Mouse (Mus musculus) thymus, adult 2 months (tissue): ENCODE data around the gene Wnt16. TPM values are rescaled to one million over a fixed set of nuclear protein-coding genes. Genes with fewer than 3 reads are reported as not detected.
"Not testable (repeated sequence)": the region's sequence is repeated elsewhere in the genome, so short reads cannot be mapped to it uniquely, and the experiment has no call there.

Source experiments
- DNase-seq: peaks from one replicate; pipeline ENCODE4 v3.0.0; 2021
- H3K27ac ChIP-seq: fragments of 200-500 bp; 2 replicates; pipeline ENCODE4 v1.5.1; 2012; ENCODE audit warnings: low read length, control low read depth; ENCODE audit not compliant: control insufficient read depth, insufficient read depth
- H3K27me3 ChIP-seq: fragments of 200-500 bp; 2 replicates; pipeline ENCODE4 v1.6.1; 2012; ENCODE audit warnings: mild to moderate bottlenecking, low read length, moderate library complexity, mixed read lengths; ENCODE audit not compliant: control insufficient read depth, insufficient read depth
- H3K36me3 ChIP-seq: fragments of 200-500 bp; 2 replicates; pipeline ENCODE4 v1.6.1; 2012; ENCODE audit warnings: mild to moderate bottlenecking, low read length, moderate library complexity; ENCODE audit not compliant: control insufficient read depth, insufficient read depth
- H3K4me1 ChIP-seq: fragments of 200-500 bp; replicated peaks from 2 replicates; pipeline ENCODE4 v1.6.1; 2012; ENCODE audit warnings: low read length; ENCODE audit not compliant: control insufficient read depth, insufficient read depth
- H3K4me3 ChIP-seq: fragments of 200-500 bp; 2 replicates; pipeline ENCODE4 v1.5.1; 2012; ENCODE audit warnings: mild to moderate bottlenecking, low read length, control low read depth, moderate library complexity; ENCODE audit not compliant: control insufficient read depth, insufficient read depth
- CTCF ChIP-seq: fragments of 200-500 bp; IDR thresholded peaks from 2 replicates; pipeline ENCODE4 v1.5.1; 2012; ENCODE audit warnings: mild to moderate bottlenecking, control low read depth, low read length, moderate library complexity, borderline replicate concordance; ENCODE audit not compliant: control insufficient read depth, poor library complexity, insufficient read depth; ENCODE audit errors: extremely low read depth
- POLR2A ChIP-seq: fragments of 200-500 bp; IDR thresholded peaks from 2 replicates; pipeline ENCODE4 v1.6.1; 2012; ENCODE audit warnings: mild to moderate bottlenecking, low read length, control low read depth, moderate library complexity; ENCODE audit not compliant: control insufficient read depth, poor library complexity, insufficient read depth; ENCODE audit errors: extremely low read depth
- WGBS: fragments of 180-500 bp; shearing (Covaris S2); methylation state at CpG from one replicate; pipeline ENCODE4 v1.1.7; 2018; 5-methylcytosine and 5-hydroxymethylcytosine counted together
- polyA plus RNA-seq: library from polyadenylated mRNA; depleted of rRNA; stranded (reverse); fragments of >200 nt; gene quantifications from 2 replicates; pipeline ENCODE4 v1.2.3, GENCODE M21; 2012; rRNA removed

Gene Wnt16
- polyA plus RNA-seq, result 0.12 and 0.18 TPM in 2 replicates

GRCm38 (mm10) chr6:22288004-22288736 lies at the start of gene Wnt16:
Gene Wnt16, plus strand, starts transcription at chr6:22288227.
- no peak within 1 kb of the TSS for H3K27ac ChIP-seq
- no peaks in the 10 kb centered on the region for H3K36me3 ChIP-seq
- TF ChIP-seq CTCF (no peak), POLR2A (no peak)
- WGBS, result 14% methylated on average over 20 of the region's 20 CpGs
- H3K4me1 ChIP-seq, result no peaks in the 10 kb centered on the region
- no peak within 1 kb of the TSS for H3K4me3 ChIP-seq
- H3K27me3 ChIP-seq, result no peaks in the 10 kb centered on the region; the same call in 1 of the 2 replicates
- no peak for DNase-seq

GRCm38 (mm10) chr6:22243321-22243720 lies 44.7 kb upstream of the Wnt16 start:
- 95% methylated on average over 8 of the region's 8 CpGs for WGBS
- no peaks in the 10 kb centered on the region for H3K27me3 ChIP-seq

GRCm38 (mm10) chr6:22246696-22247095 lies 41.3 kb upstream of the Wnt16 start:
- no peak for DNase-seq
- no peaks in the 10 kb centered on the region for H3K4me1 ChIP-seq
- 96% methylated on average over 2 of the region's 2 CpGs for WGBS
- no peaks in the 10 kb centered on the region for H3K27me3 ChIP-seq
- H3K4me3 ChIP-seq, result no peak overlapping the region
- no peaks in the 10 kb centered on the region for H3K36me3 ChIP-seq
- H3K27ac ChIP-seq, result no peak overlapping the region
- TF ChIP-seq POLR2A (no peak), CTCF (no peak)

More at GRCm38 (mm10) chr6:22243321-22243720, 44.7 kb upstream of the Wnt16 start:
- Histone ChIP-seq H3K27ac (no peak overlapping the region), H3K4me3 (no peak overlapping the region), H3K4me1 (no peaks in the 10 kb centered on the region), H3K36me3 (no peaks in the 10 kb centered on the region)
- TF ChIP-seq POLR2A (no peak), CTCF (no peak)
- no peak for DNase-seq

GRCm38 (mm10) chr6:22258784-22259183 lies 29.2 kb upstream of the Wnt16 start:
- H3K27ac ChIP-seq, result no peak overlapping the region
- H3K36me3 ChIP-seq, result no peaks in the 10 kb centered on the region
- H3K4me3 ChIP-seq, result no peak overlapping the region
- WGBS, result 95% methylated on average over 4 of the region's 4 CpGs
- no peaks in the 10 kb centered on the region for H3K27me3 ChIP-seq
- no peak for TF ChIP-seq CTCF
- no peak for TF ChIP-seq POLR2A
- H3K4me1 ChIP-seq, result no peaks in the 10 kb centered on the region
- DNase-seq, result no peak

- 85% methylated on average over 4 of the region's 4 CpGs for WGBS
- Histone ChIP-seq H3K27ac (no peak overlapping the region), H3K4me3 (no peak overlapping the region), H3K4me1 (no peaks in the 10 kb centered on the region), H3K27me3 (no peaks in the 10 kb centered on the region), H3K36me3 (no peaks in the 10 kb centered on the region)
- TF ChIP-seq POLR2A (no peak), CTCF (no peak)
- DNase-seq, result no peak
Measured at GRCm38 (mm10) chr6:22262519-22262918, 25.5 kb upstream of the Wnt16 start.

- not testable (repeated sequence) for H3K27me3 ChIP-seq, H3K36me3 ChIP-seq, H3K4me1 ChIP-seq, H3K27ac ChIP-seq, DNase-seq, H3K4me3 ChIP-seq
- 95% methylated on average over 8 of the region's 8 CpGs for WGBS
Measured at GRCm38 (mm10) chr6:22264094-22264493, 23.9 kb upstream of the Wnt16 start.

- Histone ChIP-seq H3K36me3 (no peaks in the 10 kb centered on the region), H3K4me1 (no peaks in the 10 kb centered on the region), H3K4me3 (no peak overlapping the region), H3K27me3 (no peaks in the 10 kb centered on the region), H3K27ac (no peak overlapping the region)
- 93% methylated on average over 4 of the region's 4 CpGs for WGBS
- TF ChIP-seq POLR2A (no peak), CTCF (no peak)
- no peak for DNase-seq
Measured at GRCm38 (mm10) chr6:22266018-22266417, 22.0 kb upstream of the Wnt16 start.
